Mouse (Mus musculus): ENCODE results near the gene Dennd1a.
A peak's percentile ranks its signal among the peaks of the same experiment; 100 is the strongest.

The Dennd1a gene

DNA sequence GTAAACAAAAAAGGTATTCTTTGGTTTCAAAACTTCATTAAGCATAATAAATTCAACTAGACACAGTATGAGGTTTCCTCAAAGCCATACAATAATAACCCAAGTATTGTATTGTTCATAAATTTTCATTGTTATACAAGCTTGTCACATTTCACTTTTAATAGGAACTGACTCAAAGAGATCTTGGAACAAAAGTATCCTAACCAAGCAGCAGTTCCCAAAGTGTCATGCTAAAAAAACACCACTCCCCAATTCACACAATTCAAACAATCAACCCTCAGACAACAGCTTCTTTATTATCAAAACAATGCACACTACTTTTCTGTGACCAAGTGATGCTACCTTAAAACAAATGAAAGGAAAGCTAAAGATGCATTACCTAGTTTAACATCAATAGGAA lies 111.9 kb downstream of the Dennd1a start:
- no peak for ATAC-seq (ENCODE audit: insufficient number of reproducible peaks, low FRiP score, low TSS enrichment)

GRCm38 (mm10) chr2:38168606-38169005 lies 118.6 kb downstream of the Dennd1a start:
- no peak for ATAC-seq (ENCODE audit: insufficient number of reproducible peaks, low FRiP score, low TSS enrichment)

DNA sequence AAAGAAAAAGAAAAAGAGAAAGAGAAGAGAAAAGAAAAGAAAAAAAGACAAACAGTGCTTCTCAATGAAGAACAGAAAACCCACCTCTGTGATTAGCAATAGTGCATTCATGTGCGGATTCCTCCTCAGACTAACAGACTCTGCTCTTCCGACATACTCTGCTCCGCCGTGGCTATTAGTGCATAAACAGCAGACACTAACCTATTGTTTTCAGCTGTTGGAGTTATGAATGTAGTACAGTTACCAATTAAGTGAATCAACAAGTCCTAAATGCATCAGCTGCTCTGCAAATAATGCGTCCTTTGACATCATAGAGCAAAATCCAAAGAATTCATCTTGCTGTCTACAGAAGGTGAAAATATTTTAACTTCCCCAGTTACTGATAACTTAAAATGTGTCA lies 121.2 kb downstream of the Dennd1a start:
- ATAC-seq (ENCODE audit: insufficient number of reproducible peaks, low FRiP score, low TSS enrichment) = no peak

DNA sequence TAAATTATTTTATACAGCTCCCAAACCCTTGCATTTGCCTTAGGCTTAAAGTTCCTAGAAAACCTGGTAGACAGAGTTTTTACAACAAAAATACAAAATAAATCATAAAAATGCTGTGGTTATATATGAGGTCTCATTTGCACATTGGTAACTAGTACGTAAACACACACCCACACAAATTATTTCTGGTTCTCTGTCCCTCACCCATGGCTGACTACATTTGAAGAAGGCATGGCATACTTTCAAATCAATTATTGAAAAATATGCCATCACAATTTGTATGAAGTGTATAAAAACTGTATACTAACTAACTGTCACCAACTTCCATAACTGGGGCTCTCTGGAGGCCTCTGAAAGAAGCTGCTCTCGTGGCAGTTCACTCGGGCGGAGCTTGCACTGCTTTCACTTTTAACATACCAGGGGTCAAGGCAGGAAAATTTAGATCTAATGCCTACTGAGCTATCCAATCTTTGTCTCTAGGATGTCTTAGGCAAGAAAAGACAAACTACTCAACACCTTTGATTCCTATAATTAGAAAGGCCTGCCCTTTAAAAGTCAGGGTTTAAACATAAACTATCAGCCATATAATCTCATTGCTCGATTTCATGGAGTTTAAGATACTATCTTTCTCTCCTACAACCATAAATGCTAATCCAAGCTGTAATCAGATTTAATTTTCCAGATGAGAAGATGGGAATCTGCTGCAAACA lies 122.7 kb downstream of the Dennd1a start:
- no peak for ATAC-seq (ENCODE audit: insufficient number of reproducible peaks, low FRiP score, low TSS enrichment)

GRCm38 (mm10) chr2:38162486-38162885 lies 124.7 kb downstream of the Dennd1a start:
- no peak for ATAC-seq (ENCODE audit: insufficient number of reproducible peaks, low FRiP score, low TSS enrichment)

- no peak for ATAC-seq (ENCODE audit: insufficient number of reproducible peaks, low FRiP score, low TSS enrichment)
Observed at GRCm38 (mm10) chr2:38161484-38161883, 125.7 kb downstream of the Dennd1a start.

GRCm38 (mm10) chr2:38159736-38160135 lies 127.5 kb downstream of the Dennd1a start:
- ATAC-seq (ENCODE audit: insufficient number of reproducible peaks, low FRiP score, low TSS enrichment) = no peak

- ATAC-seq (ENCODE audit: insufficient number of reproducible peaks, low FRiP score, low TSS enrichment) = no peak
Observed at GRCm38 (mm10) chr2:38157002-38157401, 130.2 kb downstream of the Dennd1a start.

GRCm38 (mm10) chr2:38156001-38156400 lies 131.2 kb downstream of the Dennd1a start:
- no peak for ATAC-seq (ENCODE audit: insufficient number of reproducible peaks, low FRiP score, low TSS enrichment)

DNA sequence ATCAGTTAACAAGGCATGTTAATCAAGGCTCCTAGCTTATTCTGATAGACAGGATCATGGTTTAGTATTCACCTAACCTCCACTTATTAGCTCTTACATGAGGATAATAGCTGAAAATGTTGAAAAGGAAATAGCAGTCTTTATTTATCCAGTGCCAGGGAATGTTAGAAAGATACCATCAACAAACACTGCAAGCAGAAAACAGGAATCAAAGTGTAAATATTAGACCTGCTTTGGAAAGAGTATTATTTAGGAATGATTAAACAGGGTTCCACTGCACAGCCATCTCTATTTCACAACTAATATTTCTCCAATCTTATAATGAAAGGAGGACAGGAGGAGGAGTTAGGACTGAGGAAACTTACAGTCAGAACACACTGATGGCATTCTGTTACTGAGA lies 142.4 kb downstream of the Dennd1a start:
- no peak for ATAC-seq (ENCODE audit: insufficient number of reproducible peaks, low FRiP score, low TSS enrichment)

DNA sequence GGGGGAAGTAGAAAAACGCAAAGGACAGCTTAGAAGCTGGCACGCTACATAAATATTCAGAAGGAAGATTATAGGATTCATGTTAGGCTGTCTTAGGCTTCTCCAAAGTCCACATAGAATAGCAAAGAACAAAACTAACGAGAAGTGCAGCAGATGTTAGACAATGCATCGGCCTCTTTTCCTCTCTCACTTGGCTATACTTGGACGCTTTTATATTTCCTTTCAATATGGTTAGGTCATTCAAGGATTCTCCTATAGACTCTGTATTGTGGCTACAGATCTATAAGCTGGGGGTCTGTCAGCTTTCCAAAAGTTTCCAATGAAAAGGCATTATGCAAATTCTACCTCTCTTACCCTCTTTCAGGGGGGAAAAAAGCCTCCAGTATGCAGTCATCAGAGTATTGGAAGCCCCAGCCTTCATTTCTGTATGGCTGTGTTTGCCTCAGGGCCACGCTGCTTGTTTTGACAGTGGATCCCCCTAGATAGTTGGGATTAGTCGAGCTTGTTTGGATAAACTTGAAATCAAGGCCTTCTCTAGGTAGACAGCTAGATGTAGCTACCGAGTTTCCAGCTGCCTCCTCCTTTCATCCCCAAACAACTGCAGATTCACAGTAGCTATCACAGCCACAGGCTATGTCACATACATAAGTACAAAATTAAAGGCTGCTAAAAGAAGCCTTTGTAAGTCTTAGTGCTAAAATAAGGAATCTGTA lies 143.0 kb downstream of the Dennd1a start:
- no peak for ATAC-seq (ENCODE audit: insufficient number of reproducible peaks, low FRiP score, low TSS enrichment)

GRCm38 (mm10) chr2:38142905-38143304 lies 144.3 kb downstream of the Dennd1a start:
- no peak for ATAC-seq (ENCODE audit: insufficient number of reproducible peaks, low FRiP score, low TSS enrichment)

- ATAC-seq (ENCODE audit: insufficient number of reproducible peaks, low FRiP score, low TSS enrichment) = no peak
Observed at GRCm38 (mm10) chr2:38142210-38142609, 145.0 kb downstream of the Dennd1a start.

GRCm38 (mm10) chr2:38139536-38139935 lies 147.7 kb downstream of the Dennd1a start:
- ATAC-seq (ENCODE audit: insufficient number of reproducible peaks, low FRiP score, low TSS enrichment) = no peak

DNA sequence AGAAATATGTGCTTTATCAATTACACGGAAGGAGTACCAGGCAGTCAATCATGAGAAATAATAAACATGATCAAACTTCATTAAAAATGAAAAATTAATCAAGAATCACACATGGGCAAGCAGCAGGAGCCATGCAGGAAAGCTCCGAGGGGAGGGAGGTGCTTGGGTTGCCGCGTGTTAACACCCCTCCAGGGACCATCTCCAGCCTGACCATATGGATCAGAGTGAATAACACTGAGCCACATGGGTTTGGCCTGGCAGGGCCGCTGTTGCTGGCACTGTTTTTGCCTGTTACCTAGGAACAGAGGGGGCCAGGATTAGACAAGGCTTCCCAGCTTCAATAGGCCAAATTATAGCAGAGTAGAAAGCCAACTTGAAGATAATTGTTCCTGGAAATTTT lies 150.1 kb downstream of the Dennd1a start:
- ATAC-seq (ENCODE audit: insufficient number of reproducible peaks, low FRiP score, low TSS enrichment) = peak; percentile 97

DNA sequence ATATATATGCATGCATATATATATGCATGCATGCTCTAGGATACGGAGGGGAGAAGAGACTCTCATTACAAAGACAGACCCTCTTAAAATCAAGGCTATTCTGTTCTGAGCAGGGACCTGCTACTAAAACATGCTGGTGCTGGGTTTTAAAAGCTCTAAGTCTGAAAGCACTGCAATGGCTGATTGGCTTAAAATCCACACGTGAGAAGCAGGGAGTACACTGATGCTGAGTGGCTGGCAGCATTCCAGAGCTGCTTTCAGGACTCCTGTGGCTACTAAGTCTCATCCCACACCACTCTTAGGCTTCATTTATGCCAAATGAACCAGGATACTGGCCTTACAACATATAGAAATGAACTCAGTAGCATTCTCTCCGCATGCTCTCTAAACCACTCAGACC lies 151.8 kb downstream of the Dennd1a start:
- ATAC-seq (ENCODE audit: insufficient number of reproducible peaks, low FRiP score, low TSS enrichment) = no peak

- ATAC-seq (ENCODE audit: insufficient number of reproducible peaks, low FRiP score, low TSS enrichment) = 0 out of 2 replicates have a peak, but pooled peaks have one; percentile 33
Observed at GRCm38 (mm10) chr2:38133036-38133825, 154.0 kb downstream of the Dennd1a start.

DNA sequence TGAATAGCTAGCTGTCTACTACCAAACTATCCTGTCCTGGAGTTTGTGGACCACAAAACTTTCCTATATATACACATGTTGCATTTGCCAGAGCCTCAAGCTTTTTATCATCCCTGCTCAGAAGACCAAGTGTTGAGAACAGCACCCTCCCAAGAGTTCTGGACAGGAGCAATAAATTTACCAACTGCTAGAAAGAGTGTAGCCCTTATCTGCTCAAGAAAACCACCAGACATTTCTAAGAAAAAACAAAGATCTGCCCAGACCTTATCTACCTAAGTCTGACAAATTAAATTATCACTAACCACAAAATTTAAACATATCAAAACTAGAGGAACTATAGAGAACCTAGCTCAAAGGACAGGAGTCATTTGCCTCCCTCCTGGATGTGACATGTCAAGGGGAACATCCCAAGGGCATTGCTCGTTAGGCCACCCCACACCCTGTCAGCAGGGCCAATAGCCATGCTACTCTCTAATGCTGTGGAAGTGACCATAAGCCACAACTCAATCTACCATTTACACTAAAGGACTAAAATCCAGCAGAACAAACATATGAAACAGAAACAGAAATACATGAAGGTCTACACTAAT lies 154.9 kb downstream of the Dennd1a start:
- ATAC-seq (ENCODE audit: insufficient number of reproducible peaks, low FRiP score, low TSS enrichment) = no peak

DNA sequence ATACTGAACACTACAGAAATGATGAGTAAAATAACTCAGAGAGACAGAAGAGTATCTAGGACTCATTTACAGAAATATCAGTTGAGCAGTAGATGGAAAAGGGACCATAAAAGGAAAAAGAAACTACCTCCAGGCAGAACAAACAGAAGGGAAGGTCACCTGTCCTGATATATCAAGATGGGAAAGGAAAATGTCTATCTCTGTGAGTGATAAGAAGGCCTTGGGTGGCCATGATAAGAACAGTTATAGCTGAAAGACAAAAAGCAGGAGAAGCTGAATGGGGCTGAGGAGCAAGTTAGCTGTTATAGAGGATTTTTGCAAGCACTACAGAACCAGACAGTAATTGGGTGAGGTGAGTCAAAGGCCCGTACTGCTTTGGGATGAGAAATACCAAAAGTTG lies 155.7 kb downstream of the Dennd1a start:
- no peak for ATAC-seq (ENCODE audit: insufficient number of reproducible peaks, low FRiP score, low TSS enrichment)

GRCm38 (mm10) chr2:38129961-38130802 lies 157.0 kb downstream of the Dennd1a start:
- ATAC-seq (ENCODE audit: insufficient number of reproducible peaks, low FRiP score, low TSS enrichment) = no peak

All from cerebellum, adult (tissue).